Mouse (Mus musculus): Measurements from ENCODE around the gene Ksr2. TPM values are rescaled to one million over a fixed set of nuclear protein-coding genes. Genes with fewer than 3 reads are reported as not detected.

Ksr2 gene
- polyA plus RNA-seq, 1 experiment from 2014 or later: 0.07 TPM

- ATAC-seq (ENCODE audit: extremely low read depth, insufficient number of reproducible peaks, low FRiP score, low TSS enrichment): no peak
- Histone ChIP-seq H3K27ac (replicated peaks) (no peak overlapping the region), H3K36me3 (no peaks in the 10 kb centered on the region), H3K9ac (no peak overlapping the region), H3K4me3 (no peak overlapping the region), H3K4me2 (no peak overlapping the region), H3K27me3 (replicated peaks) (no peaks in the 10 kb centered on the region), H3K9me3 (no peaks in the 10 kb centered on the region), H3K4me1 (0 out of 2 replicates have a peak, but pooled peaks cover 3% of the 10 kb centered on the region)
- WGBS: 56% methylated on average over 6 of the region's 6 CpGs
Observed at GRCm38 (mm10) chr5:117485411-117485810, 71.6 kb downstream of the Ksr2 start.

- ATAC-seq (ENCODE audit: extremely low read depth, insufficient number of reproducible peaks, low FRiP score, low TSS enrichment): no peak
- H3K27me3 ChIP-seq (replicated peaks): no peaks in the 10 kb centered on the region
- 0 out of 2 replicates have a peak, but pooled peaks cover 3% of the 10 kb centered on the region for H3K4me1 ChIP-seq
- H3K36me3 ChIP-seq: no peaks in the 10 kb centered on the region
- no peak overlapping the region for H3K9ac ChIP-seq
- no peak overlapping the region for H3K4me2 ChIP-seq
- H3K9me3 ChIP-seq: no peaks in the 10 kb centered on the region
- 55% methylated on average over 7 of the region's 7 CpGs for WGBS
- no peak overlapping the region for H3K27ac ChIP-seq (replicated peaks)
- H3K4me3 ChIP-seq: no peak overlapping the region
Observed at GRCm38 (mm10) chr5:117486092-117486491, 72.3 kb downstream of the Ksr2 start.

DNA sequence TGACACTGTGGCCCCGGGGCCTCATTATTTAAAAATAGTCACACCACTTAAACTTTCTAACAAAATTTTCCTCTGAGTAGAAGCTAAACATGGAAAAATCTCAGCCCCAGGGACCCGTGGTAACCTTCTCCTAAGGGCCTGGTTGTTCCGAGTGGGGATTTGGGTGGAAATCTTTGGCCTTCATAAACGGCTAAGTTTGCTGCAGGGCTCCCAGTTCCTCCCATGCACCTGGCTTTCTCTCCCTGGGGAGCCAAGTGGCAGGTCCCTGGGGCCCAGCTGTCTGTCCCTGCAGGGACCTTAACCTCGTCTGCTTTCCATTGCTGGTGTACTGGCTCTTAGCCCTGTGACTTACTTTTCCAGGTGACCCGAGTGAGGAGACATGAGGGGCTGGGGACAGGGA is 74.4 kb downstream of the Ksr2 start:
- H3K4me2 ChIP-seq: no peak overlapping the region
- H3K27me3 ChIP-seq (replicated peaks): no peaks in the 10 kb centered on the region
- no peak overlapping the region for H3K27ac ChIP-seq (replicated peaks)
- H3K4me3 ChIP-seq: no peak overlapping the region
- peaks cover 8% of the 10 kb centered on the region for H3K4me1 ChIP-seq
- no peaks in the 10 kb centered on the region for H3K36me3 ChIP-seq
- WGBS: 71% methylated on average over 6 of the region's 6 CpGs
- no peak for ATAC-seq (ENCODE audit: extremely low read depth, insufficient number of reproducible peaks, low FRiP score, low TSS enrichment)
- no peak overlapping the region for H3K9ac ChIP-seq
- H3K9me3 ChIP-seq: no peaks in the 10 kb centered on the region

DNA sequence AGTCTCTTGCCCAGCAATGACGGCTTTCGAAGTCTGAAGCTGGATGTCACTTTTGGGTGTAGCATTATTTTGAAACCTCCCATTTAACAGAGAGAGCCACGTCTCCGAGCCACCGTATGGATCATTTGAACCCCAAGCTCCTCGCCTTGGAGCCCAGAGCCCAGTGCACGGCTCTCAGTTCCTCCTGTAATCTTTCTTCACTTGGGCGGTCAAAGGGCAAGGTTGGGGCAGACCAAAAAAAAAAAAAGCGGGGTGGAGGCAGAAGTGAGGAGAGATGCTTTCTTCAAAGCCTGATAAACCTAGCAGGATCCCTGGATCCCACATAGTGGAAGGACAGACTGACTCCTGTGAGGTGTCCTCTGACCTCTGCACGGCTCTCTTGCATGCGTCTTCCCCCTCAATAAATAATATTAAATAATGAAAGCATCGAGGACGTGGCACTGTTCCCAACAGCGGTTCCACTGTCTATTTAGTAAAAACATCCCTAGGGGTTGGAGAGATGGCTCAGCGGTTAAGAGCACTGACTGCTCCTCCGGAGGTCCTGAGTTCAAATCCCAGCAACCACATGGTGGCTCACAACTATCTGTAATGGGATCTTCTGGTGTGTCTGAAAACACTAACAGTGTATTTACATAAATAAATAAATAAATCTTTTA is 75.0 kb downstream of the Ksr2 start:
- H3K4me1 ChIP-seq: peaks cover 14% of the 10 kb centered on the region
- H3K27me3 ChIP-seq (replicated peaks): no peaks in the 10 kb centered on the region
- no peaks in the 10 kb centered on the region for H3K9me3 ChIP-seq
- no peak overlapping the region for H3K9ac ChIP-seq
- ATAC-seq (ENCODE audit: extremely low read depth, insufficient number of reproducible peaks, low FRiP score, low TSS enrichment): no peak
- no peak overlapping the region for H3K27ac ChIP-seq (replicated peaks)
- H3K4me2 ChIP-seq: no peak overlapping the region
- H3K4me3 ChIP-seq: no peak overlapping the region
- WGBS: 80% methylated on average over 16 of the region's 16 CpGs
- no peaks in the 10 kb centered on the region for H3K36me3 ChIP-seq

GRCm38 (mm10) chr5:117492933-117493863 is 79.4 kb downstream of the Ksr2 start:
- H3K9ac ChIP-seq: peak overlapping the region; percentile 56
- H3K4me1 ChIP-seq: peaks cover 11% of the 10 kb centered on the region
- 27% methylated on average over 31 of the region's 31 CpGs for WGBS
- no peak for ATAC-seq (ENCODE audit: extremely low read depth, insufficient number of reproducible peaks, low FRiP score, low TSS enrichment)
- no peaks in the 10 kb centered on the region for H3K36me3 ChIP-seq
- peak overlapping the region; percentile 50 for H3K4me2 ChIP-seq
- peaks cover 6% of the 10 kb centered on the region; the same call in 1 of the 2 replicates for H3K27me3 ChIP-seq (replicated peaks)
- H3K9me3 ChIP-seq: no peaks in the 10 kb centered on the region
- no peak overlapping the region for H3K27ac ChIP-seq (replicated peaks)
- peak overlapping the region; percentile 4; the same call in 1 of the 2 replicates for H3K4me3 ChIP-seq

DNA sequence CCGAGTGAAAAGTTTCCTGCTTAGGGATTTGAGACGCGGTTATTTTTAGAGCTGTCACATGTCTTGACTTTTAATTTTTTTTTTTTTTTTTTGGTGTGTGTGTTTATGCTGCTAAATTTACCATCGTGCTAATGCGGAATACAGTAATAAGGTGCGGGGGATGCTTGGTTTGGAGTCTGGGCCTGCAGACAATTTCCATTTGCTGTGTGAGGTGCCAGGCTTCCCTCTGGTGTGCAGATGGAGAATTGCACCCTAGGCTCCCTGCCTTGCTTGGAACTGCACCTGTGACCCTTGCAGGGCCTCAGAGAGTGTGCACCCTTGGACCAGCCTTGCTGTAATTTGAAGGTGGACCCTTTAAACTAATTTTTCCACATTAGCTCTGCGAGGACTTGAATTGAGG is 80.1 kb downstream of the Ksr2 start:
- 21% methylated on average over 7 of the region's 7 CpGs for WGBS
- ATAC-seq (ENCODE audit: extremely low read depth, insufficient number of reproducible peaks, low FRiP score, low TSS enrichment): no peak
- peak overlapping the region; percentile 50 for H3K4me2 ChIP-seq

GRCm38 (mm10) chr5:117497084-117497483 is 83.3 kb downstream of the Ksr2 start:
- 53% methylated on average over 21 of the region's 21 CpGs for WGBS
- no peak for ATAC-seq (ENCODE audit: extremely low read depth, insufficient number of reproducible peaks, low FRiP score, low TSS enrichment)
- peaks cover 11% of the 10 kb centered on the region for H3K4me1 ChIP-seq

More for the DNA sequence above, 80.1 kb downstream of the Ksr2 start:
- H3K9ac ChIP-seq: no peak overlapping the region
- peaks cover 6% of the 10 kb centered on the region; the same call in 1 of the 2 replicates for H3K27me3 ChIP-seq (replicated peaks)
- H3K9me3 ChIP-seq: no peaks in the 10 kb centered on the region
- peaks cover 11% of the 10 kb centered on the region for H3K4me1 ChIP-seq
- H3K4me3 ChIP-seq: no peak overlapping the region
- no peak overlapping the region for H3K27ac ChIP-seq (replicated peaks)
- no peaks in the 10 kb centered on the region for H3K36me3 ChIP-seq

DNA sequence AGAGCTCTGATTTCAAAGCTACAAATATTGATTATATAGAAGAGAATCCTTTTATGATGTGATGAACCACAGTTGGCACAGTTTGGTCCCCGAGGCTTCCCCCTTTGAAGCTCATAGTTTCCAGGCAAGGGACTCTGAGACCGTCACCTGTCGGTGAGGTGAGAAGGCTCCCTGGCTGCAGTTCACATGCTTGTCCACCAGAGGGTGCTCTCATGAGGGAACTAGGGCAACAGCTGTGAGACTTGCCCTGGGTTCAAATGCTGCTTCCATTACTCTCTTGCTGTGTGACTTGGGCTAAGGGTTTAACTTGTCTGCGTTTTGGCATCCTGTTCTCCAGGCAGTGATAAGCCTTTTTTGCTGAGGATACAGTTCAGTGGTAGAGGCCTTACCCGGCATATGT is 88.8 kb downstream of the Ksr2 start:
- H3K4me3 ChIP-seq: no peak overlapping the region
- no peaks in the 10 kb centered on the region for H3K4me1 ChIP-seq
- H3K27ac ChIP-seq (replicated peaks): no peak overlapping the region
- no peaks in the 10 kb centered on the region for H3K36me3 ChIP-seq
- no peak for ATAC-seq (ENCODE audit: extremely low read depth, insufficient number of reproducible peaks, low FRiP score, low TSS enrichment)
- peaks cover 7% of the 10 kb centered on the region; the same call in 1 of the 2 replicates for H3K27me3 ChIP-seq (replicated peaks)
- H3K4me2 ChIP-seq: no peak overlapping the region
- WGBS: 80% methylated on average over 5 of the region's 5 CpGs
- H3K9ac ChIP-seq: no peak overlapping the region
- no peaks in the 10 kb centered on the region; the same call in 1 of the 2 replicates for H3K9me3 ChIP-seq

More at GRCm38 (mm10) chr5:117497084-117497483, 83.3 kb downstream of the Ksr2 start:
- H3K36me3 ChIP-seq: no peaks in the 10 kb centered on the region
- H3K4me3 ChIP-seq: no peak overlapping the region
- peaks cover 6% of the 10 kb centered on the region; the same call in 1 of the 2 replicates for H3K27me3 ChIP-seq (replicated peaks)
- H3K9ac ChIP-seq: no peak overlapping the region
- H3K9me3 ChIP-seq: no peaks in the 10 kb centered on the region
- no peak overlapping the region for H3K27ac ChIP-seq (replicated peaks)
- H3K4me2 ChIP-seq: no peak overlapping the region

DNA sequence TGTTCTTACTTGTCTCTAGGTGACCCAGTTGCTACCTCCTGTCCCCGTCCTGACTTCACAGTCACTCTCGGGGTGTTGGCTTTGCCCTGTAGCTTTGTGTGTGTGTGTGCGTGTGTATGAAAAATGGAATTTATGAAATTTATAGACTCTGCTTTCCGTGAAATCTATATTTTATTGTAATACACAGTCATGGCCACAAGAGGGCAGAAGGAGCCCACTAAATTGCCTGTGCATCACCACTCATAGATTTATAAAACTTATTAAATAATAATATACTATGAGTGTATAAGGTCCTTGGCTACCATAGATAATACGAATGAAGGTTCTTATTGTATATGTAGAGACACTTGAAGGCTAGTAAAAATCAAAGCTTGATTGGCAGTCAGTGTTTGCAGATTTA is 90.6 kb downstream of the Ksr2 start:
- Histone ChIP-seq H3K9me3 (no peaks in the 10 kb centered on the region; the same call in 1 of the 2 replicates), H3K4me3 (no peak overlapping the region), H3K27ac (replicated peaks) (no peak overlapping the region), H3K36me3 (no peaks in the 10 kb centered on the region), H3K9ac (no peak overlapping the region), H3K27me3 (replicated peaks) (peaks cover 21% of the 10 kb centered on the region; the same call in 1 of the 2 replicates), H3K4me2 (no peak overlapping the region), H3K4me1 (no peaks in the 10 kb centered on the region)
- no peak for ATAC-seq (ENCODE audit: extremely low read depth, insufficient number of reproducible peaks, low FRiP score, low TSS enrichment)
- 80% methylated on average over 5 of the region's 5 CpGs for WGBS

DNA sequence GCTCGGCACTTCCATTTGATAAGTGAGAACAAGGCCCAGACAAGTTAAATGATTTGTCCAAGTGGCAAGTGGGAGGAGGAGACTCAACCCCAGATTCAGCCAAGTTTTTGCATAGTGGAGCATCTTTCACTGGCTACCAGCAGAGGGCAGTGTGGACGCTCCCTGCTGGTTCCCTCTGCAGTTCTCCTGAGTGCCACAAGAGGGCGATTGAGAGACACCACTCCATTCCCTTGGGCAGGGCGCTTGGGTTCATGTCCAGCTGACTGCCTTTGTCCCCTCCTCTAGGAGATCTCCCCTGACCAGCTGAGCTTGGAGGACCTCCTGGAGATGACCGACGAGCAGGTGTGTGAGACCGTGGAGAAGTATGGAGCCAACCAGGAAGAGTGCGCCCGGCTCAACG is 91.4 kb downstream of the Ksr2 start:
- WGBS: 75% methylated on average over 10 of the region's 10 CpGs
- H3K4me1 ChIP-seq: no peaks in the 10 kb centered on the region
- H3K9ac ChIP-seq: no peak overlapping the region
- H3K4me2 ChIP-seq: no peak overlapping the region
- H3K9me3 ChIP-seq: no peaks in the 10 kb centered on the region; the same call in 1 of the 2 replicates
- no peaks in the 10 kb centered on the region for H3K36me3 ChIP-seq
- H3K4me3 ChIP-seq: no peak overlapping the region
- no peak for ATAC-seq (ENCODE audit: extremely low read depth, insufficient number of reproducible peaks, low FRiP score, low TSS enrichment)
- H3K27ac ChIP-seq (replicated peaks): no peak overlapping the region
- H3K27me3 ChIP-seq (replicated peaks): peaks cover 21% of the 10 kb centered on the region; the same call in 1 of the 2 replicates

DNA sequence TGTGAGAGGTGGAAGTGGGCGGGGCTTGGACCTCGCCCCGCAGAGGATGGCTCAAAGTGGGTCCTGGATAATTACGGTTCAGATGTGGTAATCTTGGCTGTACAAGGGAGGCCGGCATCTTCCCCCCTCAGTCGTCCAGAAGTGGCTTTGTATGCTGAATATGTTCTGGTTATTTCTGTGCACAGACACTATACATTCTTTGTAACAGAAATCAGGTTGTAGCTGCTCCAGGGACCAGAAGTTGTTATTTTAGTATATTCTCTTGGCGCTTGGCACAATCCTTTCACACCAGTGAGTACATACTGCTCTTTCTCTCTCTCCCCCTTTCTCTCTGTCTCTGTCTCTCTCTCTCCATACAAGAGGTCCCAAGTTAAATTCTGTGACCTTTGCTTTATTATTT is 92.0 kb downstream of the Ksr2 start:
- ATAC-seq (ENCODE audit: extremely low read depth, insufficient number of reproducible peaks, low FRiP score, low TSS enrichment): no peak

More for the DNA sequence above, 92.0 kb downstream of the Ksr2 start:
- H3K4me3 ChIP-seq: no peak overlapping the region
- H3K4me1 ChIP-seq: 0 out of 2 replicates have a peak, but pooled peaks cover under 1% of the 10 kb centered on the region
- peaks cover 21% of the 10 kb centered on the region; the same call in 1 of the 2 replicates for H3K27me3 ChIP-seq (replicated peaks)
- H3K9ac ChIP-seq: no peak overlapping the region
- no peak overlapping the region for H3K27ac ChIP-seq (replicated peaks)
- H3K36me3 ChIP-seq: no peaks in the 10 kb centered on the region
- 73% methylated on average over 7 of the region's 7 CpGs for WGBS
- no peaks in the 10 kb centered on the region; the same call in 1 of the 2 replicates for H3K9me3 ChIP-seq
- no peak overlapping the region for H3K4me2 ChIP-seq
